Mouse (Mus musculus) ES-E14 (cell line): ENCODE data around the gene Ifitm1. TPM values are rescaled to one million over a fixed set of nuclear protein-coding genes. Genes with fewer than 3 reads are reported as not detected.

ENCODE experiments used
- DNase-seq: peaks from one replicate; pipeline ENCODE4 v3.0.0-alpha.2; 2013; ENCODE audit warnings: low read depth, low spot score
- H3K27ac ChIP-seq: 2 replicates; pipeline ENCODE4 v1.5.1; 2012; ENCODE audit warnings: low read depth, mild to moderate bottlenecking, low read length, moderate library complexity, mixed read lengths; ENCODE audit not compliant: poor library complexity, insufficient read depth, severe bottlenecking
- H3K36me3 ChIP-seq: 2 replicates; pipeline ENCODE4 v1.6.1; 2012; ENCODE audit warnings: mild to moderate bottlenecking, low read length, moderate library complexity, mixed read lengths; ENCODE audit not compliant: control insufficient read depth, poor library complexity, insufficient read depth, severe bottlenecking
- H3K4me1 ChIP-seq, 2 experiments: fragments of 150-350 bp in 1 of 2; sonication (generic) in 1 of 2; 2 replicates each; pipeline ENCODE4 v1.6.1; 2012; ENCODE audit warnings: low read length in 2 of 2, mild to moderate bottlenecking in 1 of 2, mixed read lengths in 1 of 2; ENCODE audit not compliant: control insufficient read depth in 2 of 2, insufficient read depth in 2 of 2, poor library complexity in 1 of 2
- H3K4me3 ChIP-seq, 2 experiments: fragments of 150-350 bp in 1 of 2; sonication (generic) in 1 of 2; 2 replicates each; pipeline ENCODE4 v1.5.1; 2012; ENCODE audit warnings: low read length in 2 of 2, low read depth in 1 of 2, mild to moderate bottlenecking in 1 of 2, mixed read lengths in 1 of 2; ENCODE audit not compliant: insufficient read depth in 1 of 2, poor library complexity in 1 of 2, severe bottlenecking in 1 of 2
- H3K9ac ChIP-seq: 2 replicates; pipeline ENCODE4 v1.6.1; 2012; ENCODE audit warnings: low read depth, mild to moderate bottlenecking, low read length, mixed read lengths; ENCODE audit not compliant: poor library complexity, insufficient read depth, severe bottlenecking
- H3K9me3 ChIP-seq: fragments of 150-350 bp; sonication (generic); 2 replicates; pipeline ENCODE4 v1.6.1; 2012; ENCODE audit warnings: low read depth, mild to moderate bottlenecking, low read length; ENCODE audit not compliant: control insufficient read depth, insufficient read depth
- CHD2 ChIP-seq: IDR thresholded peaks from 2 replicates; pipeline ENCODE4 v1.6.1; 2014; ENCODE audit warnings: mild to moderate bottlenecking, low read depth, low read length, inconsistent platforms
- HCFC1 ChIP-seq: IDR thresholded peaks from 2 replicates; pipeline ENCODE4 v1.6.1; 2012; ENCODE audit warnings: low read length, inconsistent platforms, borderline replicate concordance; ENCODE audit not compliant: insufficient read depth
- MAFK ChIP-seq: IDR thresholded peaks from 2 replicates; pipeline ENCODE4 v1.6.1; 2014; ENCODE audit warnings: mild to moderate bottlenecking, low read depth, low read length, inconsistent platforms; ENCODE audit not compliant: insufficient read depth
- ZC3H11A ChIP-seq: IDR thresholded peaks from 2 replicates; pipeline ENCODE4 v1.6.1; 2012; ENCODE audit warnings: low read depth, mild to moderate bottlenecking, inconsistent platforms, low read length, borderline replicate concordance
- ZNF384 ChIP-seq: IDR thresholded peaks from 2 replicates; pipeline ENCODE4 v1.6.1; 2012; ENCODE audit warnings: low read depth, low read length, inconsistent platforms
- in situ Hi-C, 2 experiments: fragments of 600-800 bp; cut with MboI; formaldehyde crosslinking; loops; one replicate each; pipeline ENCODE4 v1.15.1; 2025; ENCODE audit warnings: low sequenced_read_pairs in 2 of 2, inconsistent platforms in 1 of 2; ENCODE audit not compliant: unreplicated experiment in 2 of 2
- total RNA-seq: library from RNA; depleted of rRNA; stranded (reverse); fragments of 300-350 nt; gene quantifications from 2 replicates; pipeline ENCODE4 v1.2.3, GENCODE M21; 2012

The Ifitm1 gene
- total RNA-seq, 1 experiment = 274 TPM

DNA sequence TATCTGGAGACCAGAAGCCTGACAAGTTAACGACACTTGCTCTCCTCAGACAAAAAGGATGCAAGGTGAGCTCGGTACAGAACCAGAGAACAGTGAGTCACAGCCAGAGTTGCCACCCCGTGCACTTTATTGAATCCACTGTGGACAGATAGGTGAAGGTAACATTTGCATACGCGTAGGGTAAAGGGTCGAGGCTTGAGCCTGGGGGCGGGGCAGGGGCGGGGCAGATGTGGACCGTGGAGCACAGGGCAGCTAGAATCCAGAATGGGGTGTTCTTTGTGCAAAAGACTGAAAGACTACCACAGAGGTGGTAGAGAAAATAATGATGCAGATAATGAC, 12.3 kb upstream of the Ifitm1 start:
- Histone ChIP-seq H3K4me3 (peak overlapping the region; percentile 75 to 93), H3K9me3 (no peaks in the 10 kb centered on the region), H3K9ac (peak overlapping the region; percentile 71; the same call in 1 of the 2 replicates), H3K27ac (no peak overlapping the region), H3K4me1 (peaks cover 21 to 42% of the 10 kb centered on the region in 2 experiments), H3K36me3 (peaks cover 10% of the 10 kb centered on the region)
- TF ChIP-seq MAFK (no peak), HCFC1 (no peak), ZC3H11A (no peak), ZNF384 (no peak), CHD2 (no peak)
- in situ Hi-C loops = loop anchor here in 1 of 2 experiments (10.0 kb wide), 1 partner anchor 90 kb away; no protein-coding TSS in a partner anchor
- no peak for DNase-seq

DNA sequence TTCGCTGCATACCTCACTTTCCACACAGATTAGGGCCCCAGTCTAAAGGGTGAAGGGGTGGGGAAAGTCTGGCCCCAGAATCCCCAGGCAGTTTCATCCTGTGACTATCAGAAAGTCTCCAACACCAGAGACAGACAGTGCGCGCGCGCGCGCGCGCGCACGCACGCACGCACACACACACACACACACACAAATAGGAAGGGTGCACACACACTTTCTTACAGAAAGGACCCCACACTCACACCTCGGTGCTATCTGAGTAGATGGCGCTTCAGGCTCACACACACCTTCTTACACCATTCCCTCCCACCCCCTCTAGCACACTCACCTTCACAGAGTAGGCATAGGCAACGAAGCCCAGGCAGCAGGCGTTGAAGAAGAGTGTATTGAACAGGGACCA, 11.7 kb upstream of the Ifitm1 start:
- peak overlapping the region; percentile 71 for H3K9ac ChIP-seq
- peaks cover 7% of the 10 kb centered on the region for H3K36me3 ChIP-seq
- H3K4me1 ChIP-seq = peaks cover 21 to 35% of the 10 kb centered on the region in 2 experiments
- no peak for DNase-seq
- peak overlapping the region; percentile 73 for H3K27ac ChIP-seq
- TF ChIP-seq CHD2 (no peak), HCFC1 (no peak), MAFK (no peak), ZNF384 (no peak), ZC3H11A (no peak)
- in situ Hi-C loops = loop anchor here in 1 of 2 experiments (10.0 kb wide), 1 partner anchor 89 kb away; no protein-coding TSS in a partner anchor
- H3K9me3 ChIP-seq = no peaks in the 10 kb centered on the region
- peak overlapping the region; percentile 75 to 93 for H3K4me3 ChIP-seq

DNA sequence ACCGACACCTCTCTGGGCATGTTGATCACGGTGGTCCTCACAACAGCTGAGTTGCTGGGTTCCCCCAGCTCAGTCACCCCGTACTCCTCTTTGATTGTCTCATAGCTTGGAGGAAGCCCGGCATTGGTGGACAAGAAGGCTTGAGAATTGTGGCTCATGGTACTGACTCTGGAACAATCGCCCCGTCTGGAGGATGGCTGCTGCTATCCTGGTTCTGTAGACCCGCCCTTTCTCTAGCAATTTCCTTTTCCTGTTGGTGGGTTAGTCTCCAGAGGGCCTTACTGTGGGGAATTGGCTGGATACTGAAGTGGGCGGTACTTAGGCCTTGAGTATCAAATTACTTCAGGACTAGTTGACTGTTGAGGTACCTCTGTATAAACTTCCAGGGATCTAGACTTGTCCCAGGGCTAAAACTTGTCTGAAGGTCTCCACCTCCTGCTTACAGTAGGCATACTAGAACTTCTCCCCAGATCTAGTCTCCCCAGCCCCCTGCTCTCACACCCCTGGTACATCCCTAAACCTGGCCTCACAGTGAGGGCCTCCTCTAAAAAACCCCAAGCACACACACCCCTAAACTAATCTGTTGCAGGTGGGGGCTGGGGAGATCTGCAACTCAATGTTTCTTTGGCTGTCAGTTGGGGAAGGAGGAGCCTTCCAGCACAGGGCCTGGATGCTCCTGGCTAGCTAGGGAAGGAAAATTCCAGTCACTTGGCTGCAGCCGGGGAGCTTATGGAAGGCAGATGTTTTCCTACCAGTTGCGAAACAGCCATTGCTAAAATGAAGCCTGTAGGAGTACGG, 11.1 kb upstream of the Ifitm1 start, which contains the start of the genes Gm45717 and Ifitm2:
Gene Gm45717, minus strand, starts transcription at position 180 of the 798 bp plus-strand sequence.
Gene Ifitm2, minus strand, starts transcription at position 230 of the 798 bp plus-strand sequence.
- TF ChIP-seq ZC3H11A = no peak
- no peak for TF ChIP-seq MAFK
- no peak for TF ChIP-seq ZNF384
- TF ChIP-seq CHD2 = no peak
- TF ChIP-seq HCFC1 = no peak
- H3K4me3 ChIP-seq = peak within 1 kb of the TSS; percentile 75 to 93
- in situ Hi-C loops = loop anchor here in 1 of 2 experiments (10.0 kb wide), 1 partner anchor 89 kb away; no protein-coding TSS in a partner anchor
- H3K36me3 ChIP-seq = peaks cover 7% of the 10 kb centered on the region
- peaks cover 17 to 30% of the 10 kb centered on the region in 2 experiments for H3K4me1 ChIP-seq
- peak; percentile 90 for DNase-seq
- H3K9ac ChIP-seq = peak within 1 kb of the TSS; percentile 71
- no peaks in the 10 kb centered on the region for H3K9me3 ChIP-seq
- H3K27ac ChIP-seq = peak within 1 kb of the TSS; percentile 86

DNA sequence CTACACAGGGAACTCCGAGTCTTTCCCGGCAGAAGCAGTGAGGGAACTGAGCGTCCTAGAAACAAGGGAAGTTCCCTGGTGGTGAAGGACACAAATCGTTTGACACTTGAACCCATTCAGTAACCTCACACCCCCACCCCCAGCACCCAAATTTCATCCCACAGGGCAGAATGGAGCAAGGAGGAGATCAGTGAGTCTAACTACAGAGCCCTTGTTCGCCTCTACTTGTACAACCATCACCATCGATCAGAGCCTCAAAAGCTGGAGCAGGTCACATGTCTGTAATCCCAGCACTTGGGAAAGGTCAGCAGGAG, 10.5 kb upstream of the Ifitm1 start:
- in situ Hi-C loops = loop anchor here in 1 of 2 experiments (10.0 kb wide), 1 partner anchor 88 kb away; no protein-coding TSS in a partner anchor
- peaks cover 7% of the 10 kb centered on the region for H3K36me3 ChIP-seq
- H3K27ac ChIP-seq = peak overlapping the region; percentile 86
- peak overlapping the region; percentile 13 to 93 for H3K4me3 ChIP-seq
- TF ChIP-seq ZNF384 (no peak), HCFC1 (no peak), MAFK (no peak)
- H3K4me1 ChIP-seq = peaks cover 16 to 28% of the 10 kb centered on the region in 2 experiments
- H3K9ac ChIP-seq = peak overlapping the region; percentile 49; the same call in 1 of the 2 replicates
- no peak for DNase-seq
- H3K9me3 ChIP-seq = no peaks in the 10 kb centered on the region
